Mouse (Mus musculus) neural tube, embryonic 11.5 days (tissue): Measurements from ENCODE around the gene Cdh13. TPM values are rescaled to one million over a fixed set of nuclear protein-coding genes. Genes with fewer than 3 reads are reported as not detected.

ENCODE experiments used
- ATAC-seq: fragments of 200-750 bp; cut with Nextera tagmentation; 2 replicates; pipeline ENCODE4 v1.8.0; 2017; ENCODE audit warnings: moderate number of reproducible peaks, mild to moderate bottlenecking, moderate TSS enrichment, moderate library complexity; ENCODE audit not compliant: insufficient read depth, low FRiP score, low TSS enrichment
- DNase-seq: peaks from one replicate; pipeline ENCODE4 v3.0.0-alpha.2; 2015; ENCODE audit warnings: low spot score
- H3K27ac ChIP-seq: fragments of 300-500 bp; sonication (generic); 2 replicates; pipeline ENCODE4 v1.5.1; 2014; ENCODE audit warnings: low read depth, mild to moderate bottlenecking, low read length
- H3K27me3 ChIP-seq: fragments of 300-500 bp; sonication (generic); 2 replicates; pipeline ENCODE4 v1.6.1; 2014; ENCODE audit warnings: mild to moderate bottlenecking, low read length, mixed read lengths; ENCODE audit not compliant: control insufficient read depth, insufficient read depth
- H3K36me3 ChIP-seq: fragments of 300-500 bp; sonication (generic); 2 replicates; pipeline ENCODE4 v1.6.1; 2014; ENCODE audit warnings: mild to moderate bottlenecking, low read length, moderate library complexity, mixed read lengths; ENCODE audit not compliant: control insufficient read depth, insufficient read depth
- H3K4me1 ChIP-seq: fragments of 300-500 bp; sonication (generic); 2 replicates; pipeline ENCODE4 v1.6.1; 2014; ENCODE audit warnings: low read length, mixed read lengths; ENCODE audit not compliant: control insufficient read depth, insufficient read depth
- H3K4me2 ChIP-seq: fragments of 300-500 bp; sonication (generic); 2 replicates; pipeline ENCODE4 v1.6.1; 2014; ENCODE audit warnings: low read depth, mild to moderate bottlenecking, moderate library complexity
- H3K4me3 ChIP-seq: fragments of 300-500 bp; sonication (generic); 2 replicates; pipeline ENCODE4 v1.5.1; 2014; ENCODE audit warnings: low read depth, low read length
- H3K9ac ChIP-seq: fragments of 300-500 bp; sonication (generic); 2 replicates; pipeline ENCODE4 v1.6.1; 2014; ENCODE audit warnings: mild to moderate bottlenecking, low read length
- H3K9me3 ChIP-seq: fragments of 300-500 bp; sonication (generic); 2 replicates; pipeline ENCODE4 v1.6.1; 2016; ENCODE audit warnings: low read length; ENCODE audit not compliant: control insufficient read depth
- WGBS: fragments of 180-500 bp; shearing (Covaris S2); extraction: QIAGEN DNeasy Blood & Tissue Kit; methylation state at CpG from one replicate; pipeline ENCODE4 v1.1.7; 2014; 5-methylcytosine and 5-hydroxymethylcytosine counted together
- polyA plus RNA-seq: library from polyadenylated mRNA; unstranded; fragments of >200 nt; fragmentation: Nextera tagmentation; extraction: Ambion mirVana; gene quantifications from 2 replicates; pipeline ENCODE4 v1.2.1, GENCODE M21; 2014

The Cdh13 gene
- polyA plus RNA-seq, 1 experiment from 2014 or later, result 20.5 TPM

GRCm38 (mm10) chr8:118951766-118952741 is 668.5 kb downstream of the Cdh13 start:
- Histone ChIP-seq H3K36me3 (no peaks in the 10 kb centered on the region), H3K27me3 (no peaks in the 10 kb centered on the region), H3K4me3 (no peak overlapping the region), H3K9me3 (no peaks in the 10 kb centered on the region), H3K27ac (no peak overlapping the region), H3K4me1 (no peaks in the 10 kb centered on the region), H3K9ac (no peak overlapping the region), H3K4me2 (no peak overlapping the region)
- WGBS, result 67% methylated on average over 20 of the region's 20 CpGs
- DNase-seq, result peak; percentile 55
- ATAC-seq, result no peak

GRCm38 (mm10) chr8:118956109-118956508 is 672.6 kb downstream of the Cdh13 start:
- H3K27ac ChIP-seq, result no peak overlapping the region
- WGBS, result 85% methylated on average over 3 of the region's 3 CpGs

GRCm38 (mm10) chr8:118961877-118962545 is 678.5 kb downstream of the Cdh13 start:
- H3K9me3 ChIP-seq, result no peaks in the 10 kb centered on the region
- H3K27ac ChIP-seq, result no peak overlapping the region
- H3K4me2 ChIP-seq, result no peak overlapping the region
- ATAC-seq (no peak), DNase-seq (no peak)
- no peaks in the 10 kb centered on the region for H3K27me3 ChIP-seq
- 87% methylated on average over 15 of the region's 15 CpGs for whole genome bisulfite sequencing
- H3K4me1 ChIP-seq, result no peaks in the 10 kb centered on the region
- no peak overlapping the region for H3K9ac ChIP-seq
- no peaks in the 10 kb centered on the region for H3K36me3 ChIP-seq
- no peak overlapping the region for H3K4me3 ChIP-seq

More at GRCm38 (mm10) chr8:118956109-118956508, 672.6 kb downstream of the Cdh13 start:
- no peak for DNase-seq
- no peaks in the 10 kb centered on the region for H3K27me3 ChIP-seq
- no peak overlapping the region for H3K9ac ChIP-seq
- no peaks in the 10 kb centered on the region for H3K9me3 ChIP-seq
- H3K4me1 ChIP-seq, result no peaks in the 10 kb centered on the region
- no peak overlapping the region for H3K4me2 ChIP-seq
- no peak overlapping the region for H3K4me3 ChIP-seq
- no peaks in the 10 kb centered on the region for H3K36me3 ChIP-seq
- ATAC-seq, result no peak

- no peak overlapping the region for H3K27ac ChIP-seq
- no peaks in the 10 kb centered on the region for H3K4me1 ChIP-seq
- H3K9me3 ChIP-seq, result no peaks in the 10 kb centered on the region
- H3K9ac ChIP-seq, result no peak overlapping the region
- DNase-seq (no peak), ATAC-seq (no peak)
- no peaks in the 10 kb centered on the region for H3K27me3 ChIP-seq
- 86% methylated on average over 15 of the region's 15 CpGs for WGBS
- H3K4me3 ChIP-seq, result no peak overlapping the region
- H3K4me2 ChIP-seq, result no peak overlapping the region
- H3K36me3 ChIP-seq, result no peaks in the 10 kb centered on the region
Observed at GRCm38 (mm10) chr8:118965101-118965840, 681.7 kb downstream of the Cdh13 start.

- 73% methylated on average over 4 of the region's 4 CpGs for WGBS
Observed at GRCm38 (mm10) chr8:118968896-118969295, 685.4 kb downstream of the Cdh13 start.

GRCm38 (mm10) chr8:118979800-118980199 is 696.3 kb downstream of the Cdh13 start:
- ATAC-seq, result no peak
- no peaks in the 10 kb centered on the region for H3K9me3 ChIP-seq
- peak; percentile 40 for DNase-seq
- H3K4me1 ChIP-seq, result no peaks in the 10 kb centered on the region
- no peak overlapping the region for H3K27ac ChIP-seq
- H3K36me3 ChIP-seq, result no peaks in the 10 kb centered on the region
- 22% methylated on average over 5 of the region's 5 CpGs for WGBS
- no peak overlapping the region for H3K4me3 ChIP-seq
- no peak overlapping the region for H3K4me2 ChIP-seq
- H3K9ac ChIP-seq, result no peak overlapping the region
- no peaks in the 10 kb centered on the region for H3K27me3 ChIP-seq

More at GRCm38 (mm10) chr8:118968896-118969295, 685.4 kb downstream of the Cdh13 start:
- DNase-seq (no peak), ATAC-seq (no peak)
- Histone ChIP-seq H3K4me2 (no peak overlapping the region), H3K27me3 (no peaks in the 10 kb centered on the region), H3K9ac (no peak overlapping the region), H3K27ac (no peak overlapping the region), H3K9me3 (no peaks in the 10 kb centered on the region), H3K4me3 (no peak overlapping the region), H3K4me1 (no peaks in the 10 kb centered on the region), H3K36me3 (no peaks in the 10 kb centered on the region)

GRCm38 (mm10) chr8:118983724-118984123 is 700.2 kb downstream of the Cdh13 start:
- 85% methylated on average over 2 of the region's 2 CpGs for WGBS
- DNase-seq (no peak), ATAC-seq (no peak)
- Histone ChIP-seq H3K4me2 (no peak overlapping the region), H3K9me3 (no peaks in the 10 kb centered on the region), H3K4me3 (no peak overlapping the region), H3K36me3 (no peaks in the 10 kb centered on the region), H3K27me3 (no peaks in the 10 kb centered on the region), H3K27ac (no peak overlapping the region), H3K9ac (no peak overlapping the region), H3K4me1 (no peaks in the 10 kb centered on the region)

GRCm38 (mm10) chr8:118986796-118987195 is 703.3 kb downstream of the Cdh13 start:
- DNase-seq (no peak), ATAC-seq (no peak)
- H3K4me2 ChIP-seq, result no peak overlapping the region
- H3K4me3 ChIP-seq, result no peak overlapping the region
- H3K27ac ChIP-seq, result no peak overlapping the region
- no peaks in the 10 kb centered on the region for H3K27me3 ChIP-seq
- no peaks in the 10 kb centered on the region for H3K9me3 ChIP-seq
- no peaks in the 10 kb centered on the region for H3K4me1 ChIP-seq
- no peaks in the 10 kb centered on the region for H3K36me3 ChIP-seq
- WGBS, result 85% methylated on average over 1 of the region's 1 CpGs
- no peak overlapping the region for H3K9ac ChIP-seq
